Mouse (Mus musculus): ENCODE data around the gene Mrpl46.

Mrpl46 gene

GRCm38 (mm10) chr7:78769075-78769652, 14.2 kb downstream of the Mrpl46 start:
- ATAC-seq (ENCODE audit: low TSS enrichment) = no peak

- ATAC-seq (ENCODE audit: low TSS enrichment) = no peak
Measured at GRCm38 (mm10) chr7:78767929-78768531, 15.3 kb downstream of the Mrpl46 start.

GRCm38 (mm10) chr7:78766019-78766683, 17.2 kb downstream of the Mrpl46 start:
- peak; percentile 95 for ATAC-seq (ENCODE audit: low TSS enrichment)

GRCm38 (mm10) chr7:78765215-78765631, 18.1 kb downstream of the Mrpl46 start:
- ATAC-seq (ENCODE audit: low TSS enrichment) = no peak

GRCm38 (mm10) chr7:78763801-78764200, 19.5 kb downstream of the Mrpl46 start:
- ATAC-seq (ENCODE audit: low TSS enrichment) = no peak

GRCm38 (mm10) chr7:78754458-78755000, 28.8 kb downstream of the Mrpl46 start:
- ATAC-seq (ENCODE audit: low TSS enrichment) = no peak

- ATAC-seq (ENCODE audit: low TSS enrichment) = no peak
Measured at GRCm38 (mm10) chr7:78753752-78754457, 29.4 kb downstream of the Mrpl46 start.

- no peak for ATAC-seq (ENCODE audit: low TSS enrichment)
Measured at GRCm38 (mm10) chr7:78752961-78753360, 30.4 kb downstream of the Mrpl46 start.

- ATAC-seq (ENCODE audit: low TSS enrichment) = no peak
Measured at GRCm38 (mm10) chr7:78743731-78744385, 39.5 kb downstream of the Mrpl46 start.

- no peak for ATAC-seq (ENCODE audit: low TSS enrichment)
Measured at GRCm38 (mm10) chr7:78739351-78740000, 43.9 kb downstream of the Mrpl46 start.

- no peak for ATAC-seq (ENCODE audit: low TSS enrichment)
Measured at GRCm38 (mm10) chr7:78737614-78738210, 45.6 kb downstream of the Mrpl46 start, which contains the start of gene Ntrk3. TSS of gene Ntrk3 (minus strand) at chr7:78738012.

- ATAC-seq (ENCODE audit: low TSS enrichment) = no peak
Measured at GRCm38 (mm10) chr7:78737196-78737595, 46.1 kb downstream of the Mrpl46 start.

- ATAC-seq (ENCODE audit: low TSS enrichment) = peak; percentile 98
Measured at GRCm38 (mm10) chr7:78731391-78731790, 51.9 kb downstream of the Mrpl46 start.

All from frontal cortex, adult (tissue).